Mouse (Mus musculus): ENCODE measurements at regions not wholly inside any gene's neighbourhood (a gene's known extent, or its start where the extent isn't known, plus 50 kb on each side); places are given as distances from the start of the nearest gene placed in this dataset.

GRCm38 (mm10) chr8:64336546-64336945 lies 130.5 kb upstream of the Tll1 start:
- Histone ChIP-seq H3K27me3 (ENCODE audit: control insufficient read depth, insufficient read depth, low read length) (no peaks in the 10 kb centered on the region), H3K4me1 (ENCODE audit: control insufficient read depth, insufficient read depth, low read length) (no peaks in the 10 kb centered on the region), H3K9me3 (replicated peaks; ENCODE audit: control insufficient read depth, low read length) (no peaks in the 10 kb centered on the region), H3K4me3 (ENCODE audit: low read length) (no peak overlapping the region), H3K27ac (ENCODE audit: low read length) (no peak overlapping the region), H3K4me2 (ENCODE audit: low read depth, low read length) (no peak overlapping the region), H3K9ac (ENCODE audit: low read length) (no peak overlapping the region), H3K36me3 (ENCODE audit: control insufficient read depth, insufficient read depth) (no peaks in the 10 kb centered on the region)
- no peak for ATAC-seq (replicated peaks; ENCODE audit: extremely low read depth, insufficient read depth, low FRiP score)

- Histone ChIP-seq H3K27me3 (ENCODE audit: control insufficient read depth, insufficient read depth, low read length) (no peaks in the 10 kb centered on the region), H3K9ac (ENCODE audit: low read length) (no peak overlapping the region), H3K36me3 (ENCODE audit: control insufficient read depth, insufficient read depth) (no peaks in the 10 kb centered on the region), H3K4me1 (ENCODE audit: control insufficient read depth, insufficient read depth, low read length) (no peaks in the 10 kb centered on the region), H3K27ac (ENCODE audit: low read length) (no peak overlapping the region), H3K4me2 (ENCODE audit: low read depth, low read length) (no peak overlapping the region), H3K4me3 (ENCODE audit: low read length) (no peak overlapping the region), H3K9me3 (replicated peaks; ENCODE audit: control insufficient read depth, low read length) (no peaks in the 10 kb centered on the region)
- no peak for ATAC-seq (replicated peaks; ENCODE audit: extremely low read depth, insufficient read depth, low FRiP score)
- 23% methylated on average over 5 of the region's 5 CpGs for WGBS
These were observed 129.4 kb upstream of the Tll1 start for GRCm38 (mm10) chr8:64335495-64335894.

GRCm38 (mm10) chr8:64323985-64324384 lies 117.9 kb upstream of the Tll1 start:
- Histone ChIP-seq H3K4me2 (ENCODE audit: low read depth, low read length) (no peak overlapping the region), H3K27me3 (ENCODE audit: control insufficient read depth, insufficient read depth, low read length) (no peaks in the 10 kb centered on the region), H3K9me3 (replicated peaks; ENCODE audit: control insufficient read depth, low read length) (no peaks in the 10 kb centered on the region), H3K4me1 (ENCODE audit: control insufficient read depth, insufficient read depth, low read length) (0 out of 2 replicates have a peak, but pooled peaks cover 3% of the 10 kb centered on the region), H3K36me3 (ENCODE audit: control insufficient read depth, insufficient read depth) (no peaks in the 10 kb centered on the region), H3K9ac (ENCODE audit: low read length) (no peak overlapping the region), H3K27ac (ENCODE audit: low read length) (no peak overlapping the region), H3K4me3 (ENCODE audit: low read length) (no peak overlapping the region)
- 88% methylated on average over 2 of the region's 2 CpGs for WGBS
- ATAC-seq (replicated peaks; ENCODE audit: extremely low read depth, insufficient read depth, low FRiP score): no peak

DNA sequence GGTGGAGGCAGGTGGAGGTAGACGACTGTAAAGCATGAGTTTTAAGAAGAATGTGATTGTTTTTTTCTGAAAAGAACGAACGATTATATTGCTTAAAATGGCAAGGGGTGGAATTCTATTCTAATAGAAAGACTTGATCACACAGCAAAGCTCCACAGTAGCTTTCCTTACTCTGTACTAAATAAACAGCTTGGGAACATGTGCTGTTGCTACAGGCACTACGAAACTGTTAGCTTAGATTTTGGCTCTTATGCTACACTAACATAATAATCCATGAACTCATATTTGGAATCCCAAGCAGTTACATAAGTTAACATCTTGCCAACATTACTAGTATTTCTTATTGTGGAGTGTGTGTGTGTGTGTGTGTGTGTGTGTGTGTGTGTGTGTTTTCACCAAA lies 114.3 kb upstream of the Tll1 start:
- no peak overlapping the region for H3K27ac ChIP-seq (ENCODE audit: low read length)
- H3K9ac ChIP-seq (ENCODE audit: low read length): no peak overlapping the region
- ATAC-seq (replicated peaks; ENCODE audit: extremely low read depth, insufficient read depth, low FRiP score): no peak
- H3K27me3 ChIP-seq (ENCODE audit: control insufficient read depth, insufficient read depth, low read length): no peaks in the 10 kb centered on the region
- peaks cover 7% of the 10 kb centered on the region; the same call in 1 of the 2 replicates for H3K4me1 ChIP-seq (ENCODE audit: control insufficient read depth, insufficient read depth, low read length)
- H3K4me2 ChIP-seq (ENCODE audit: low read depth, low read length): no peak overlapping the region
- H3K36me3 ChIP-seq (ENCODE audit: control insufficient read depth, insufficient read depth): no peaks in the 10 kb centered on the region
- WGBS: 78% methylated on average over 4 of the region's 4 CpGs
- no peak overlapping the region for H3K4me3 ChIP-seq (ENCODE audit: low read length)
- no peaks in the 10 kb centered on the region for H3K9me3 ChIP-seq (replicated peaks; ENCODE audit: control insufficient read depth, low read length)

DNA sequence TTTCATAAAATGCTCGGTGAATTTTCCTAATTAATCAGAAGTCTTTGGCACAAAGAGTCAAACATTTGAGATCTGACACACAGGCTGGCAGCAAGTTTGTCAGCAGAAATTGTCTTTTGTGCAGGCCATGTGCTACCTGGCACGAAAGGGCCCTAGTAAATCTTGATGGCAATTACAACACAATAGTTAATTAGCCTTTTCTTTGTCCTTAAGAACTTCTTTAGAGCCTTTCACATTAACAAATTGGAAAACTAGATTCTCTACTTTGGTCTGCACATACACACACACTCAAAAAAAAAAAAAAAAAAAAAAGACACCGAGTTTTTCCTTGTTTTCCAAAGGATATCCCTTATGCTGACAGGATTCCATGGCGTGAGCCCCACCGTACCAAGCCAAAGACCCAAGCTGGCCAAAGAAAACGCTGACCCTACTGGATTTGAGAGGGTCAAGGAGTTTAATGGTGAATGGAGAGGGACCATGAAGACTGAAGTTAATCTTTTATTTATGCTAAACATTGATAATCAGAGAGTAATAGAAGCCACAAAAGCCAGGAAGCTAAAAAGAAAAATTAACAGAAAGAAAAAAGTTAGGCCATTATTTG lies 113.2 kb upstream of the Tll1 start:
- no peak for ATAC-seq (replicated peaks; ENCODE audit: extremely low read depth, insufficient read depth, low FRiP score)
- no peak overlapping the region for H3K4me2 ChIP-seq (ENCODE audit: low read depth, low read length)
- H3K27me3 ChIP-seq (ENCODE audit: control insufficient read depth, insufficient read depth, low read length): no peaks in the 10 kb centered on the region
- no peak overlapping the region for H3K27ac ChIP-seq (ENCODE audit: low read length)
- no peaks in the 10 kb centered on the region for H3K9me3 ChIP-seq (replicated peaks; ENCODE audit: control insufficient read depth, low read length)
- no peak overlapping the region for H3K9ac ChIP-seq (ENCODE audit: low read length)
- WGBS: 74% methylated on average over 6 of the region's 6 CpGs
- peaks cover 7% of the 10 kb centered on the region; the same call in 1 of the 2 replicates for H3K4me1 ChIP-seq (ENCODE audit: control insufficient read depth, insufficient read depth, low read length)
- H3K4me3 ChIP-seq (ENCODE audit: low read length): no peak overlapping the region
- H3K36me3 ChIP-seq (ENCODE audit: control insufficient read depth, insufficient read depth): no peaks in the 10 kb centered on the region

DNA sequence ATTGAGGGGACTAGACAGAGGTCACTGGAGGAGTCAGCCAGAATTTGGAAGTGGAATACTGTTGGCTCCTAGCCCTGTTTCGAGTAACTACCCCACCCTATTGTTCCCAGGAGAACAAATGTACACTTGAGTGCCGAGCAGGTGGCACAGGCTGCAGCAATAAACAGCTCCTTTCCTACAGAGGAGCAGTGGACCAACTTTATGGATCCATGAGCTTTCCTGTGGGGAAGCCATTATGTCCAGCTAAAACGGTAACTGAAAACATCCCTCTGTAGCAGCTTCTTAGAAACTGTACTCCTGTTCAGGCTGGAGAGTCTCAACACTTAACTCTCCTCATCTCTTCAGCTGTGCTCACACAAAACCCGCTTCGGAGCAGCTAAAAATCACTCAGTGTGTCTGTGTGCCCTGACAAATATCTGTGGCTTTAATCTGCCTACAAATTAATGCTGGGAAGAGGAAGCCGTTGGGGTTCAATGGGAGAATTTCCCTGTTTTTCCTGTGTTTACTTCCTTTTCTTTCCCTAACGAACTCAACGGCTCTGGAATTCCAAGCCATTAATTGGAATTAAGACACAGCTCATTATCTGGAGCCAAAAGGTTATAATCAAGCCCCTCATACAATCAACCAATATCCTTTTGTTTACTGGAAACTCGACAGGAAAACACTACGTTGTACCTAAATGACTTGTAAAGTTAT lies 112.6 kb upstream of the Tll1 start:
- no peaks in the 10 kb centered on the region for H3K27me3 ChIP-seq (ENCODE audit: control insufficient read depth, insufficient read depth, low read length)
- no peaks in the 10 kb centered on the region for H3K9me3 ChIP-seq (replicated peaks; ENCODE audit: control insufficient read depth, low read length)
- WGBS: 62% methylated on average over 10 of the region's 10 CpGs
- H3K4me1 ChIP-seq (ENCODE audit: control insufficient read depth, insufficient read depth, low read length): peaks cover 7% of the 10 kb centered on the region; the same call in 1 of the 2 replicates
- H3K36me3 ChIP-seq (ENCODE audit: control insufficient read depth, insufficient read depth): no peaks in the 10 kb centered on the region
- H3K9ac ChIP-seq (ENCODE audit: low read length): no peak overlapping the region
- H3K4me3 ChIP-seq (ENCODE audit: low read length): no peak overlapping the region
- no peak overlapping the region for H3K27ac ChIP-seq (ENCODE audit: low read length)
- H3K4me2 ChIP-seq (ENCODE audit: low read depth, low read length): no peak overlapping the region
- ATAC-seq (replicated peaks; ENCODE audit: extremely low read depth, insufficient read depth, low FRiP score): no peak

- peaks cover 7% of the 10 kb centered on the region; the same call in 1 of the 2 replicates for H3K4me1 ChIP-seq (ENCODE audit: control insufficient read depth, insufficient read depth, low read length)
- no peaks in the 10 kb centered on the region for H3K36me3 ChIP-seq (ENCODE audit: control insufficient read depth, insufficient read depth)
- no peak overlapping the region for H3K9ac ChIP-seq (ENCODE audit: low read length)
- no peak overlapping the region for H3K4me3 ChIP-seq (ENCODE audit: low read length)
- H3K27ac ChIP-seq (ENCODE audit: low read length): no peak overlapping the region
- no peak overlapping the region for H3K4me2 ChIP-seq (ENCODE audit: low read depth, low read length)
- no peaks in the 10 kb centered on the region for H3K27me3 ChIP-seq (ENCODE audit: control insufficient read depth, insufficient read depth, low read length)
- H3K9me3 ChIP-seq (replicated peaks; ENCODE audit: control insufficient read depth, low read length): no peaks in the 10 kb centered on the region
- ATAC-seq (replicated peaks; ENCODE audit: extremely low read depth, insufficient read depth, low FRiP score): no peak
These were observed 111.7 kb upstream of the Tll1 start for GRCm38 (mm10) chr8:64317815-64318214.

DNA sequence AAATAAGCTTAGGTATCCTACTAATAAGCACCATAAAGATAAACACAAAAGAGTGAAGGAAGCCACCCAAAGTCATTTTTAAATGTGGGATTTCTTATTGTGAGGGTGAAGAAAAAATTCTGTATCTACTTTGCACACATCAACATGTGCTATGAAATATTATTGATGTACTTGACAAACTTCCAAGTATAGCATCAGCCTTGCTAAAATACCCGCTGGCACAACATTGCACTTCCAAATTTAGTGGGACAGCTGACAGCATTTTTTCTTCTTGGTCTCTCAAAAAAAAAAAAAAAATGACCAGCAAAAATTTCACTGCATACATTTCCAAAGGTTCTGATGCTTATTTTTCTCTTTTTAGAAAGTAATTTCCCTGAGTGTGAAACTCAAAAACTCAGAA lies 101.9 kb upstream of the Tll1 start:
- ATAC-seq (replicated peaks; ENCODE audit: extremely low read depth, insufficient read depth, low FRiP score): no peak
- 69% methylated on average over 1 of the region's 1 CpGs for WGBS

GRCm38 (mm10) chr8:64282806-64283205 lies 76.7 kb upstream of the Tll1 start:
- Histone ChIP-seq H3K4me1 (ENCODE audit: control insufficient read depth, insufficient read depth, low read length) (no peaks in the 10 kb centered on the region), H3K4me3 (ENCODE audit: low read length) (no peak overlapping the region), H3K36me3 (ENCODE audit: control insufficient read depth, insufficient read depth) (no peaks in the 10 kb centered on the region), H3K9ac (ENCODE audit: low read length) (no peak overlapping the region), H3K9me3 (replicated peaks; ENCODE audit: control insufficient read depth, low read length) (no peaks in the 10 kb centered on the region), H3K27me3 (ENCODE audit: control insufficient read depth, insufficient read depth, low read length) (no peaks in the 10 kb centered on the region), H3K27ac (ENCODE audit: low read length) (no peak overlapping the region), H3K4me2 (ENCODE audit: low read depth, low read length) (no peak overlapping the region)
- WGBS: 81% methylated on average over 6 of the region's 6 CpGs
- ATAC-seq (replicated peaks; ENCODE audit: extremely low read depth, insufficient read depth, low FRiP score): no peak

More for the DNA sequence above, 101.9 kb upstream of the Tll1 start:
- no peaks in the 10 kb centered on the region for H3K4me1 ChIP-seq (ENCODE audit: control insufficient read depth, insufficient read depth, low read length)
- H3K9ac ChIP-seq (ENCODE audit: low read length): no peak overlapping the region
- H3K9me3 ChIP-seq (replicated peaks; ENCODE audit: control insufficient read depth, low read length): no peaks in the 10 kb centered on the region
- no peak overlapping the region for H3K27ac ChIP-seq (ENCODE audit: low read length)
- H3K4me2 ChIP-seq (ENCODE audit: low read depth, low read length): no peak overlapping the region
- no peaks in the 10 kb centered on the region for H3K27me3 ChIP-seq (ENCODE audit: control insufficient read depth, insufficient read depth, low read length)
- no peaks in the 10 kb centered on the region for H3K36me3 ChIP-seq (ENCODE audit: control insufficient read depth, insufficient read depth)
- no peak overlapping the region for H3K4me3 ChIP-seq (ENCODE audit: low read length)

All from heart, embryonic 16.5 days (tissue).